Mouse (Mus musculus) T-helper 17 cell (primary cell): ENCODE measurements around the gene Plod3.

Source experiments
- in situ Hi-C, 2 experiments: fragments of 300-600 bp; cut with MboI, MseI; formaldehyde crosslinking; loops; 1 replicate in 1 of 2; 2 replicates in 1 of 2; pipeline ENCODE4 v1.15.1; 2025; ENCODE audit warnings: high pct_unique_total_duplicates in 2 of 2

Plod3 gene

GRCm38 (mm10) chr5:137012401-137012950, 25.7 kb downstream of the Plod3 start:
- in situ Hi-C loops = loop anchor here (5.0 to 25.0 kb wide), 2 partner anchors 275 to 470 kb away; partner anchors contain the start of genes Ache (in 1 of the 2) and Ufsp1 (in 1 of the 2)

GRCm38 (mm10) chr5:137015913-137016312, 29.1 kb downstream of the Plod3 start:
- in situ Hi-C loops = loop anchor here in 1 of 2 experiments (25.0 kb wide), 1 partner anchor 271 kb away; the partner anchor contains the start of genes Ache and Ufsp1

- in situ Hi-C loops = loop anchor here in 1 of 2 experiments (5.0 to 25.0 kb wide), 2 partner anchors 97 to 263 kb away; partner anchors contain the start of genes Ache and Ufsp1
Observed at GRCm38 (mm10) chr5:137024318-137024717, 37.5 kb downstream of the Plod3 start.

GRCm38 (mm10) chr5:137025132-137025531, 38.3 kb downstream of the Plod3 start:
- in situ Hi-C loops = loop anchor here in 1 of 2 experiments (5.0 kb wide), 1 partner anchor 77 kb away; no protein-coding TSS in a partner anchor

- in situ Hi-C loops = loop anchor here in 1 of 2 experiments (5.0 kb wide), 1 partner anchor 76 kb away; no protein-coding TSS in a partner anchor
Observed at GRCm38 (mm10) chr5:137026092-137026491, 39.3 kb downstream of the Plod3 start, which contains the start of gene Vgf. Vgf (plus strand) TSS chr5:137026392.

GRCm38 (mm10) chr5:137028561-137029272, 41.9 kb downstream of the Plod3 start:
- in situ Hi-C loops = loop anchor here in 1 of 2 experiments (5.0 kb wide), 1 partner anchor 74 kb away; no protein-coding TSS in a partner anchor

GRCm38 (mm10) chr5:137029273-137029585, 42.4 kb downstream of the Plod3 start:
- in situ Hi-C loops = loop anchor here in 1 of 2 experiments (5.0 kb wide), 1 partner anchor 73 kb away; no protein-coding TSS in a partner anchor

- in situ Hi-C loops = loop anchor here (5.0 kb wide), 1 partner anchor 72 kb away; no protein-coding TSS in a partner anchor
Observed at GRCm38 (mm10) chr5:137029643-137030415, 43.0 kb downstream of the Plod3 start.

- in situ Hi-C loops = loop anchor here in 1 of 2 experiments (5.0 kb wide), 1 partner anchor 72 kb away; no protein-coding TSS in a partner anchor
Observed at GRCm38 (mm10) chr5:137030416-137030810, 43.6 kb downstream of the Plod3 start.

GRCm38 (mm10) chr5:137031076-137032032, 44.5 kb downstream of the Plod3 start:
- in situ Hi-C loops = loop anchor here in 1 of 2 experiments (5.0 kb wide), 1 partner anchor 71 kb away; no protein-coding TSS in a partner anchor

GRCm38 (mm10) chr5:137032033-137032421, 45.2 kb downstream of the Plod3 start:
- in situ Hi-C loops = loop anchor here in 1 of 2 experiments (5.0 kb wide), 1 partner anchor 70 kb away; no protein-coding TSS in a partner anchor

- in situ Hi-C loops = loop anchor here in 1 of 2 experiments (5.0 kb wide), 1 partner anchor 70 kb away; no protein-coding TSS in a partner anchor
Observed at GRCm38 (mm10) chr5:137032641-137033074, 45.8 kb downstream of the Plod3 start.

- in situ Hi-C loops = no loop called here
Observed at GRCm38 (mm10) chr5:137036211-137036610, 49.4 kb downstream of the Plod3 start.

GRCm38 (mm10) chr5:137039453-137039852, 52.6 kb downstream of the Plod3 start:
- in situ Hi-C loops = no loop called here

GRCm38 (mm10) chr5:137041442-137041841, 54.6 kb downstream of the Plod3 start:
- in situ Hi-C loops = no loop called here

GRCm38 (mm10) chr5:137043997-137044396, 57.2 kb downstream of the Plod3 start:
- in situ Hi-C loops = no loop called here

GRCm38 (mm10) chr5:137045402-137046323, 58.8 kb downstream of the Plod3 start, which contains the start of gene Ap1s1:
Ap1s1 (minus strand) TSS chr5:137046135.
- in situ Hi-C loops = no loop called here
